Mouse (Mus musculus) kidney, adult 2 months (tissue): ENCODE measurements around the gene Synj1. TPM values are rescaled to one million over a fixed set of nuclear protein-coding genes. Genes with fewer than 3 reads are reported as not detected.

ENCODE experiments used
- DNase-seq: peaks from one replicate; pipeline ENCODE4 v3.0.0; 2021
- H3K27ac ChIP-seq: fragments of 200-500 bp; 2 replicates; pipeline ENCODE4 v1.5.1; 2012; ENCODE audit warnings: low read depth, low read length, control low read depth, inconsistent platforms; ENCODE audit not compliant: insufficient read depth
- H3K27me3 ChIP-seq: fragments of 200-500 bp; replicated peaks from 2 replicates; pipeline ENCODE4 v1.6.1; 2012; ENCODE audit warnings: mild to moderate bottlenecking, moderate library complexity, low read length, inconsistent platforms; ENCODE audit not compliant: control insufficient read depth, insufficient read depth
- H3K36me3 ChIP-seq: fragments of 200-500 bp; 2 replicates; pipeline ENCODE4 v1.6.1; 2012; ENCODE audit warnings: mild to moderate bottlenecking, moderate library complexity, low read length, inconsistent platforms; ENCODE audit not compliant: control insufficient read depth, insufficient read depth
- H3K4me1 ChIP-seq: fragments of 200-500 bp; 2 replicates; pipeline ENCODE4 v1.6.1; 2011; ENCODE audit warnings: low read length; ENCODE audit not compliant: control insufficient read depth, insufficient read depth
- H3K4me3 ChIP-seq: fragments of 200-500 bp; 2 replicates; pipeline ENCODE4 v1.5.1; 2011; ENCODE audit warnings: mild to moderate bottlenecking, low read depth, low read length, control low read depth; ENCODE audit not compliant: insufficient read depth
- CTCF ChIP-seq: fragments of 200-500 bp; conservative IDR thresholded peaks from 2 replicates; pipeline ENCODE4 v1.5.1; 2011; ENCODE audit warnings: low read depth, mild to moderate bottlenecking, control low read depth, low read length, moderate library complexity, mixed read lengths; ENCODE audit not compliant: insufficient read depth, insufficient read length
- POLR2A ChIP-seq: fragments of 200-500 bp; IDR thresholded peaks from one replicate; pipeline ENCODE4 v1.6.1; 2011; ENCODE audit warnings: low read depth, low read length, control low read depth
- WGBS: fragments of 180-500 bp; shearing (Covaris S2); methylation state at CpG from one replicate; pipeline ENCODE4 v1.1.7; 2018; 5-methylcytosine and 5-hydroxymethylcytosine counted together
- polyA plus RNA-seq: library from polyadenylated mRNA; depleted of rRNA; stranded (reverse); fragments of >200 nt; gene quantifications from 2 replicates; pipeline ENCODE4 v1.2.3, GENCODE M21; 2012

The Synj1 gene
- polyA plus RNA-seq, 1 experiment: 24.8 TPM

DNA sequence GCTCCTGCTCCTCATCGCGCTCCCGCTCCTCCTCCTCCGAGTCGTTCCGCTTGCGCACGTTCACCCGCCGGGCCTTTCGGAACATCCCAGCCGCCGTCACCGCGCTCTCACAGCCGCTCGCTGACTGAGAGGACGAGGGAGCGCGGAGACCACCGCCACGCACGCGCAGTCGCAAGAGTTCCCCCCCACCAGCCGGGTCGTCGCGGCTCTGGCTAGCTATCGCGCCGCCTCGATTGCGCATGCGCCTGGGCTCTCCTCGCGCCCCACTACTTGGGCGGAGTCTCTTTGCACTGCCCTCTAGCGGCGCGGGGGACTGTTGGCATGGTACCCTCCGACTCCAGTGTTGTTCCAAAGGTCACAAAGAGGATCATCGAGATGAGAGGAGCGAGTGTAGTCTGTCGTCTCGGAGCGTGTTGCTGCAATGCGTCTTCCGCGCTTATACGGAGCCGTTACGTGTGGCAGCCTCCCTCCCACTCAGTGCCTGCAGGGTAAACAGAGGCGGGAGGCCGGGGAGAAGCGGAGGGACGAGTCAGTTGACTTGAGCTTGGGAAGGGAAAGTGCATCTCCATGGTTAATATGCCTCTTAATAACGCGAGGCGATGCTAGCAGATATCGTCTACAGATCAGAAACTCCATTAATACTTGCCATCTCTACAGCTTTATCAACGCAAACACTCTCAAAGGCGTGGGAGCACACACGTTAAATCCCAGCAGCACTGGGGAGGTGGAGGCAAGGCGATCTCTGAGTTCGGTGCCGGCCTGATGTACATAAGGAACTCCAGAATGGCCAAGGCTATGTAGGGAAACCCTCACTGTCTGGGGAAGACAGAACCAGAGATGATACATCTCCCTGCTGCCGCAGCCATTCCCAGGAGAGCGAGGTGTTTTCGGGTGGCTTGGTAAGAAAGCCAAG, 33.4 kb upstream of the Synj1 start, which contains the start of gene Paxbp1:
TSS of gene Paxbp1 (minus strand) at position 274 of the 913 bp plus-strand sequence.
- H3K27ac ChIP-seq: peak within 1 kb of the TSS; percentile 77
- TF ChIP-seq CTCF (peak; percentile 94; the same call in 1 of the 2 replicates), POLR2A (peak; percentile 74)
- H3K4me3 ChIP-seq: peak within 1 kb of the TSS; percentile 74
- DNase-seq: peak; percentile 99
- 1% methylated on average over 70 of the region's 70 CpGs for WGBS
- peaks cover 3% of the 10 kb centered on the region; the same call in 1 of the 2 replicates for H3K4me1 ChIP-seq
- no peaks in the 10 kb centered on the region for H3K36me3 ChIP-seq
- H3K27me3 ChIP-seq: no peaks in the 10 kb centered on the region

DNA sequence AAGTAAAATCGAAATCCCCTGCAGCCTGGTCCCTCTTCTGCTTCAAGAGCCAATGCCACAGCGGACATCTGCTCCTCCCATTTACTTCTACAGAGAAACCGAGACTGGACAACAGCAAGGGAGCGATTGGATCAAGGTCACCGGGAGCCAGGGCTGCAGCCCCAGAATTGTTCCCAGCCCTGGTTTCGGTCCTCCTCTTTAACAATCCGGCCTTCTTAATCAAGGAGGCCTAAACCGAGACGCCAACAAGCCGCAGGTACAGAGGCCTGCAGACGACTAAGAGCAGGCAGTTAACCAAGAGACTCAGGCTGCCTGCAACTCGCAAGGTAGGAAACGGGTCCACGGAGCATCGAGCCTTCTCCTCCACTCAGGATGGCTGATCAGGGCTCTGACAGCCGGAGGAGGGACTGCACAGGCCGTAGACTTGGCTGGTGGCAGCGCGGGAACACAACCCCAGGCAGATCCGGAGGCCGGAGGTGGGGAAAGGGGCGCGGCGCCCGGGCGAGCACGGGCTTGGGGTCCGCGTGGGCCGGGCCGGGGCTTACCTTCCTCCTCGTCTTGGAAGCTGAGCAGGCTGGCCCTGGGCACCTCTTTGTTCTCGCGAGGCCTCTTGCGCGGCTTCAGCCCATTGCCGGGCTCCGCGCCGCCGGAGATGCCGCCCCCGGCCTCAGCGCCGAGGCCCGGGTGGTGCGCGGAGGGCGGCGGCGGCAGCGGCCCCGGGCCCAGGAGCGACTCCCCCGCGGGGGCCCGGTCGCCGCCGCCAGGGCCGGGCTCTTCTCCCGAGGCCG, 32.5 kb upstream of the Synj1 start:
- peak; percentile 54 for DNase-seq
- Histone ChIP-seq H3K27ac (peak overlapping the region; percentile 77), H3K36me3 (no peaks in the 10 kb centered on the region), H3K27me3 (no peaks in the 10 kb centered on the region), H3K4me1 (peaks cover 3% of the 10 kb centered on the region; the same call in 1 of the 2 replicates), H3K4me3 (peak overlapping the region; percentile 74)
- no peak for TF ChIP-seq CTCF
- TF ChIP-seq POLR2A: no peak
- WGBS: under 1% methylated on average over 63 of the region's 63 CpGs

DNA sequence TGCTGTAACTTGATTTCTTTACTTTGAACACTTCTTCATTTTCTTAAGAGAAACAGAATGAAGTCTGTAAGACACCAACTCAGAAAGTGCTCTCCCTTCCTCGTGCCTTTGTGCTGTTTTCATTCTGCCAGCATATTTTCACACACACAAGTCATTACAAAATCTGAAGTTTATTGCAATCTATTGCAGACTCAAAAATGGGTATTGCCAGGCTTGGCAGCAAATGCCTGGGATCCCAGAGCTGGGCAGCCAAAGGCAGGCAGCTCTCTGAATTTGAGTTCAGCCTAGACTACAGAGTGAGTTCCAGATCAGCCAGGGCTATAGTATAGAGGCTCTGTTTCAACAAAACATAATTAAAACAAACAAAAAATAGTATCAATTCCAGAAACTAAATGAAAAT, 31.5 kb upstream of the Synj1 start:
- Histone ChIP-seq H3K4me3 (no peak overlapping the region), H3K36me3 (no peaks in the 10 kb centered on the region), H3K27me3 (no peaks in the 10 kb centered on the region), H3K27ac (no peak overlapping the region), H3K4me1 (peaks cover 3% of the 10 kb centered on the region; the same call in 1 of the 2 replicates)
- TF ChIP-seq POLR2A (no peak), CTCF (no peak)
- DNase-seq: no peak
- 13% methylated on average over 1 of the region's 1 CpGs for WGBS

DNA sequence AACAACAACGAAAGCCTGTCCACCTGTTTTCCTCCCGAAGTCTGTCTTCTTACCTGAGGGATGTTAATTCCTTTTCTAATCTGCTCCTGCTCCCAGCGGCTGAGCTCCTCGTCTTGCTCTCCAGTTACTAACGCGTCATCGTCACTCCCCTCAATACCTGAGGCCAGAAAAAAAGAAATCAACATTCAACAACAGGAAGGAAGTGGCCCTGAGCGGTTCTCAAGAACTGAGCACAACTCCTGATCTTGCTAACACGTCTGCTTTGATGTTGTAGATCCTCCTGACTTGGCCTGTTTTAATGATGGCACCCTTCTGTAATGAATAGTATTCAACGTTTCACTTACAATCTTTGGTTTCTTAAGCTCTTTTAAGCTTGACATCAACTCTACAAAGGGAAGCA, 24.8 kb upstream of the Synj1 start:
- Histone ChIP-seq H3K27me3 (no peaks in the 10 kb centered on the region), H3K4me1 (no peaks in the 10 kb centered on the region), H3K27ac (no peak overlapping the region), H3K36me3 (peaks cover 13% of the 10 kb centered on the region), H3K4me3 (no peak overlapping the region)
- no peak for TF ChIP-seq POLR2A
- no peak for TF ChIP-seq CTCF
- WGBS: 81% methylated on average over 10 of the region's 10 CpGs
- no peak for DNase-seq

DNA sequence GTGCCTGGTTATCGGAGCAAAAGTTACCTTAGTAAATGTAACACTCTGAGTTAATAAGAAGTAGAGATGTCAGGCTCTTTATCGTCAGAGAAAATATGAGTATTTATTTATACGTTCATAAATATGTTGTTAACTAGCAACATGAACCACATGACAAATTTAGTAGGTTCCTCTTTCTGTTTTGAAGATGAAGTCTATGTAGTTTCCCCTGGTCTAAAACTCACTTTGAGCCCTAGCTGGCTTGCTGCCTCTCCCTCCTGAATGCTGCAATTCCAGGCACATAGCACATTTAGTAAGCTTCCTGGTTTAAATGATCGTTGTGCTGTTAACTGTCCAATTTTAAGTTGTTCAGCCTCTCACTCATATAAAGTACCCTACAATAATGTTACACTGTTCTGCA, 19.6 kb upstream of the Synj1 start:
- peaks cover 9% of the 10 kb centered on the region for H3K36me3 ChIP-seq
- H3K4me1 ChIP-seq: no peaks in the 10 kb centered on the region
- H3K27me3 ChIP-seq: no peaks in the 10 kb centered on the region
- TF ChIP-seq POLR2A (no peak), CTCF (no peak)
- no peak for DNase-seq
- 84% methylated on average over 4 of the region's 4 CpGs for WGBS
- no peak overlapping the region for H3K4me3 ChIP-seq
- H3K27ac ChIP-seq: no peak overlapping the region

DNA sequence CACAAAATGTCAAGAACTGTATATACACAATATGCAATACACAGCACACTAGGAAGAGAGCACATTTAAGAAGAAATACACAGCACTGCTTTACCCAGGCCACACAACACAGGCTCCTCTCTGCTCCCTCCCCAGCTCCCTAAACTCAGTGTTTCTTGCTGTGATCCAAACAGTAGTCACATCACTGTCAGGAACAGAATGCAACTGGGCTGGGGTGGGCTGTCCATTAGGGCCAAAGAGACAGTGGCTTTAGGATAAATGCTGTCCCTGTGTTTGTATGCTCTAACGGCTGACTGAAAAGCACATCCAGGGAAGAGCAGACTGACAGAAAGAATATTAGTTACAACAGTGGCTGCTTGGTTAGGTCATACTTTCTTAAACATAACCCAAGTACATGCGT, 18.8 kb upstream of the Synj1 start:
- 87% methylated on average over 2 of the region's 2 CpGs for WGBS
- H3K27me3 ChIP-seq: no peaks in the 10 kb centered on the region
- H3K27ac ChIP-seq: no peak overlapping the region
- no peak for TF ChIP-seq POLR2A
- no peak for TF ChIP-seq CTCF
- H3K4me3 ChIP-seq: no peak overlapping the region
- peaks cover 8% of the 10 kb centered on the region; the same call in 1 of the 2 replicates for H3K36me3 ChIP-seq
- DNase-seq: no peak
- H3K4me1 ChIP-seq: no peaks in the 10 kb centered on the region
